Mouse (Mus musculus) left cerebral cortex, postnatal 25 days (tissue): Measurements from ENCODE around the gene Rrp1b. TPM values are rescaled to one million over a fixed set of nuclear protein-coding genes. Genes with fewer than 3 reads are reported as not detected.
"Not testable (repeated sequence)": the region's sequence is repeated elsewhere in the genome, so short reads cannot be mapped to it uniquely, and the experiment has no call there.

Experiments
- DNase-seq, 2 experiments: peaks; one replicate each; pipeline ENCODE4 v3.0.0; 2022; ENCODE audit warnings: low spot score in 2 of 2, mixed read lengths in 1 of 2
- intact Hi-C: fragments of 180-260 bp; cut with DNase I; formaldehyde crosslinking; loops from one replicate; pipeline ENCODE4 v1.15.1; 2025
- total RNA-seq, 2 experiments: library from RNA; stranded (reverse); gene quantifications; 2 replicates each; pipeline ENCODE4 v1.2.3; 2021

The Rrp1b gene
- total RNA-seq, 2 experiments from 2014 or later: 15.8 to 19.8 TPM

GRCm38 (mm10) chr17:32025386-32025785 lies 10.5 kb upstream of the Rrp1b start:
- DNase-seq: peak; percentile 70 to 83
- intact Hi-C loops: loop anchor here (1.0 to 10.0 kb wide), 4 partner anchors 170 to 501 kb away; partner anchors contain the start of genes Ndufv3 and Sik1

GRCm38 (mm10) chr17:32027666-32028065 lies 8.2 kb upstream of the Rrp1b start:
- intact Hi-C loops: loop anchor here (1.0 to 10.0 kb wide), 3 partner anchors 46 to 503 kb away; partner anchors contain the start of gene Ndufv3
- peak; percentile 26 to 73 for DNase-seq

- intact Hi-C loops: loop anchor here (5.0 to 10.0 kb wide), 2 partner anchors 179 to 504 kb away; partner anchors contain the start of gene Ndufv3
- no peak for DNase-seq
Measured at GRCm38 (mm10) chr17:32028301-32028700, 7.6 kb upstream of the Rrp1b start.

- no peak for DNase-seq
- intact Hi-C loops: no loop called here
Measured at GRCm38 (mm10) chr17:32031684-32032083, 4.2 kb upstream of the Rrp1b start.

GRCm38 (mm10) chr17:32034322-32034721 lies 1.6 kb upstream of the Rrp1b start:
- no peak for DNase-seq
- intact Hi-C loops: no loop called here

GRCm38 (mm10) chr17:32036509-32037438 lies 874 bp downstream of the Rrp1b start:
- intact Hi-C loops: no loop called here
- peak in 1 of 2 experiments; percentile 23 for DNase-seq

GRCm38 (mm10) chr17:32040263-32040662 lies 4.4 kb downstream of the Rrp1b start:
- no peak for DNase-seq
- intact Hi-C loops: no loop called here

- intact Hi-C loops: no loop called here
- DNase-seq: peak; percentile 21 to 82
Measured at GRCm38 (mm10) chr17:32046541-32046940, 10.6 kb downstream of the Rrp1b start.

- DNase-seq: no peak
- intact Hi-C loops: no loop called here
Measured at GRCm38 (mm10) chr17:32048351-32048750, 12.5 kb downstream of the Rrp1b start.

GRCm38 (mm10) chr17:32049914-32050313 lies 14.0 kb downstream of the Rrp1b start:
- intact Hi-C loops: no loop called here
- no peak for DNase-seq

- no peak for DNase-seq
- intact Hi-C loops: no loop called here
Measured at GRCm38 (mm10) chr17:32050609-32051008, 14.7 kb downstream of the Rrp1b start.

GRCm38 (mm10) chr17:32052237-32053080 lies 16.6 kb downstream of the Rrp1b start:
- intact Hi-C loops: no loop called here
- peak in 1 of 2 experiments; percentile 23 for DNase-seq

- no peak for DNase-seq
- intact Hi-C loops: no loop called here
Measured at GRCm38 (mm10) chr17:32053677-32054076, 17.8 kb downstream of the Rrp1b start.

GRCm38 (mm10) chr17:32057843-32058242 lies 21.9 kb downstream of the Rrp1b start:
- intact Hi-C loops: no loop called here
- DNase-seq: no peak

GRCm38 (mm10) chr17:32059084-32059483 lies 23.2 kb downstream of the Rrp1b start:
- intact Hi-C loops: no loop called here
- no peak for DNase-seq

GRCm38 (mm10) chr17:32061219-32061618 lies 25.3 kb downstream of the Rrp1b start:
- DNase-seq: no peak
- intact Hi-C loops: no loop called here

- intact Hi-C loops: no loop called here
- no peak for DNase-seq
Measured at GRCm38 (mm10) chr17:32063654-32064053, 27.8 kb downstream of the Rrp1b start.

- intact Hi-C loops: not testable (repeated sequence)
- peak; percentile 49 to 74 for DNase-seq
Measured at GRCm38 (mm10) chr17:32064762-32065161, 28.9 kb downstream of the Rrp1b start.

- no peak for DNase-seq
- intact Hi-C loops: no loop called here
Measured at GRCm38 (mm10) chr17:32067541-32067940, 31.6 kb downstream of the Rrp1b start.

- intact Hi-C loops: no loop called here
- no peak for DNase-seq
Measured at GRCm38 (mm10) chr17:32068381-32068780, 32.5 kb downstream of the Rrp1b start.
